Mouse (Mus musculus): ENCODE results near the gene Krt42. TPM values are rescaled to one million over a fixed set of nuclear protein-coding genes. Genes with fewer than 3 reads are reported as not detected.
A peak's percentile ranks its signal among the peaks of the same experiment; 100 is the strongest.

The Krt42 gene
- polyA plus RNA-seq, 1 experiment from 2014 or later, result not detected

GRCm38 (mm10) chr11:100277726-100278480 lies 8.2 kb upstream of the Krt42 start:
- Histone ChIP-seq H3K4me1 (no peaks in the 10 kb centered on the region), H3K27me3 (replicated peaks) (no peaks in the 10 kb centered on the region), H3K4me3 (no peak overlapping the region), H3K4me2 (no peak overlapping the region), H3K9me3 (replicated peaks) (no peaks in the 10 kb centered on the region), H3K36me3 (no peaks in the 10 kb centered on the region), H3K9ac (no peak overlapping the region), H3K27ac (no peak overlapping the region)
- 53% methylated on average over 15 of the region's 15 CpGs for WGBS (ENCODE audit: insufficient replicate concordance)
- ATAC-seq, result no peak

GRCm38 (mm10) chr11:100275466-100275865 lies 5.8 kb upstream of the Krt42 start:
- no peaks in the 10 kb centered on the region for H3K9me3 ChIP-seq (replicated peaks)
- H3K4me3 ChIP-seq, result no peak overlapping the region
- ATAC-seq, result no peak
- no peak overlapping the region for H3K9ac ChIP-seq
- H3K27me3 ChIP-seq (replicated peaks), result peaks cover 5% of the 10 kb centered on the region
- H3K4me2 ChIP-seq, result no peak overlapping the region
- no peaks in the 10 kb centered on the region for H3K36me3 ChIP-seq
- no peak overlapping the region for H3K27ac ChIP-seq
- no peaks in the 10 kb centered on the region for H3K4me1 ChIP-seq
- 50% methylated on average over 5 of the region's 5 CpGs for WGBS (ENCODE audit: insufficient replicate concordance)

GRCm38 (mm10) chr11:100274719-100275118 lies 5.0 kb upstream of the Krt42 start:
- Histone ChIP-seq H3K4me2 (no peak overlapping the region), H3K4me3 (no peak overlapping the region), H3K27ac (no peak overlapping the region), H3K9ac (no peak overlapping the region), H3K4me1 (no peaks in the 10 kb centered on the region), H3K36me3 (no peaks in the 10 kb centered on the region), H3K9me3 (replicated peaks) (no peaks in the 10 kb centered on the region), H3K27me3 (replicated peaks) (peaks cover 5% of the 10 kb centered on the region)
- WGBS (ENCODE audit: insufficient replicate concordance), result 62% methylated on average over 7 of the region's 7 CpGs
- no peak for ATAC-seq

- no peak for ATAC-seq
- Histone ChIP-seq H3K4me2 (no peak overlapping the region), H3K9me3 (replicated peaks) (no peaks in the 10 kb centered on the region), H3K36me3 (no peaks in the 10 kb centered on the region), H3K9ac (no peak overlapping the region), H3K4me3 (no peak overlapping the region), H3K27ac (no peak overlapping the region), H3K27me3 (replicated peaks) (peaks cover 5% of the 10 kb centered on the region), H3K4me1 (no peaks in the 10 kb centered on the region)
- whole genome bisulfite sequencing (ENCODE audit: insufficient replicate concordance), result 46% methylated on average over 1 of the region's 1 CpGs
Measured at GRCm38 (mm10) chr11:100271878-100272277, 2.2 kb upstream of the Krt42 start.

DNA sequence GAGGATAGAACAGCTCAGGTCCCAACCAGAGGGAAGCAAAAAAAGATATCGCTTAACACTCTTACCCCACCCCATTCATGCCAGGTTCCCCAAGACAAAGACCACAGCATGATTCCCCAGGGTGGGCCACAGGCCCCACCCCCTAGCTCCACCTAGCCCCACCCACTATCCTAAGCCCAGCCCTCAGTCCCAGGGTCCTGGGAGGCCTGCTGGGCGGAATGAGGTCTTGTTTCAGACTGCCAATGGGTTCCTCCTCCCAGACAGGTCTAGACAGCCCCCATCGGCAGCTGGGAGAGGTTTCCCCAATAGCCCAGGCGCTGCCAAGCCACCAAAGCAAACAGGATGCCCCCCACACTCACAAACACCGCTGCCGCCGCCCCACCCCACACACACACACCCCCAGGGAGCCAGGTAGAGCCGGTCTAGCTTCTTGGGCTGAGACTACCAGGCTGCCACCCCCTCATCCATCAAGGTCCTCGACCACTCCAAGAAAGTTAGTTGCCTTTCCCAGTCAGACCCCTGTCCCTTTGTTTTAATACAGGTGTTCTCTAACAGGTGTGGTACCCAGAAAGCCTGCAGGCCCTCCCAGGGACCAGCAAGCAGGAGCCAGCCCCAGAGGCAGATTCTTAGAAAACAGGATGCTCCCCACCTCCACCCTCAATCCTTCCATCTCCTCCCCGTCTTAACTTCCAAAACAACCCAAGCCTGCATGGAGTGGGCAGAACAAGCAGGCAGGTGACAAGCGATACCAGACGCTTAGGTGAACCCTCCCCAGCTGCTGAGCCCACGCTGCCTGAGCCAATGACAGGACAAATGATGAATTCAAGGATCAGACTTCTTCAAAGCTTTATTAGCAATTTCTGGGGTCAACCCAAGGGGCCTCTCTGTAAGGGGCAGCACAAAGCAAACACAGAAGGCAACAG lies 7.4 kb downstream of the Krt42 start:
- H3K9me3 ChIP-seq (replicated peaks), result no peaks in the 10 kb centered on the region
- H3K4me1 ChIP-seq, result no peaks in the 10 kb centered on the region
- H3K36me3 ChIP-seq, result no peaks in the 10 kb centered on the region
- no peak for ATAC-seq
- no peak overlapping the region for H3K27ac ChIP-seq
- peaks cover 3% of the 10 kb centered on the region; the same call in 1 of the 2 replicates for H3K27me3 ChIP-seq (replicated peaks)
- 16% methylated on average over 13 of the region's 13 CpGs for WGBS (ENCODE audit: insufficient replicate concordance)
- no peak overlapping the region for H3K4me2 ChIP-seq
- no peak overlapping the region for H3K4me3 ChIP-seq
- no peak overlapping the region for H3K9ac ChIP-seq

DNA sequence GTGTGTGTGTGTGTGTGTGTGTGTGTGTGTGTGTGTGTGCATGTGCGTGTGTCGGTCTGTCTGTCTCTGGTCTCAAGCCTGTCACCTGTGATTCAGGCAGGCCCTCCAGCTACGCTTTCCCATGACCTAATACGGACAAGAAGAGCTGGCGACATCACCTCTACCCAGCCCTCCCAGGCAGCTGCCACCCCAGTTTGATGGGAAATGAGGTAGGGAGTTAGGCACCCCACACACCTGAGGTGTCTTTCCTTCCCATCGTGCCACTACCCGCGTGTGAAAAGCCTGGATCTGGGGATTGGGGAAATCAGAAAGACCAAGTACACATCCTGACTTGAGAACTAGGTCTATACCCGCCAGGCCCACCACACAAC lies 8.5 kb downstream of the Krt42 start:
- no peak for ATAC-seq
- H3K9me3 ChIP-seq (replicated peaks), result no peaks in the 10 kb centered on the region
- no peak overlapping the region for H3K9ac ChIP-seq
- H3K4me3 ChIP-seq, result no peak overlapping the region
- H3K4me2 ChIP-seq, result no peak overlapping the region
- H3K27me3 ChIP-seq (replicated peaks), result peaks cover 3% of the 10 kb centered on the region; the same call in 1 of the 2 replicates
- 66% methylated on average over 9 of the region's 9 CpGs for WGBS (ENCODE audit: insufficient replicate concordance)
- H3K4me1 ChIP-seq, result no peaks in the 10 kb centered on the region
- H3K27ac ChIP-seq, result no peak overlapping the region
- no peaks in the 10 kb centered on the region for H3K36me3 ChIP-seq

GRCm38 (mm10) chr11:100260514-100261234 lies 9.0 kb downstream of the Krt42 start, which contains the start of gene Krt17:
Krt17 (minus strand) TSS chr11:100261029.
- H3K4me2 ChIP-seq, result no peak within 1 kb of the TSS
- H3K27ac ChIP-seq, result no peak within 1 kb of the TSS
- no peaks in the 10 kb centered on the region for H3K9me3 ChIP-seq (replicated peaks)
- H3K36me3 ChIP-seq, result no peaks in the 10 kb centered on the region
- no peak within 1 kb of the TSS for H3K9ac ChIP-seq
- H3K27me3 ChIP-seq (replicated peaks), result peaks cover 3% of the 10 kb centered on the region; the same call in 1 of the 2 replicates
- H3K4me1 ChIP-seq, result no peaks in the 10 kb centered on the region
- WGBS (ENCODE audit: insufficient replicate concordance), result 64% methylated on average over 21 of the region's 21 CpGs
- no peak for ATAC-seq
- H3K4me3 ChIP-seq, result no peak within 1 kb of the TSS

- no peaks in the 10 kb centered on the region for H3K36me3 ChIP-seq
- no peaks in the 10 kb centered on the region for H3K4me1 ChIP-seq
- no peak for ATAC-seq
- no peaks in the 10 kb centered on the region for H3K9me3 ChIP-seq (replicated peaks)
- 71% methylated on average over 9 of the region's 9 CpGs for WGBS (ENCODE audit: insufficient replicate concordance)
- no peak overlapping the region for H3K4me2 ChIP-seq
- H3K27ac ChIP-seq, result no peak overlapping the region
- no peak overlapping the region for H3K4me3 ChIP-seq
- no peak overlapping the region for H3K9ac ChIP-seq
- H3K27me3 ChIP-seq (replicated peaks), result peaks cover 3% of the 10 kb centered on the region; the same call in 1 of the 2 replicates
Measured at GRCm38 (mm10) chr11:100259079-100259478, 10.6 kb downstream of the Krt42 start.

- Histone ChIP-seq H3K4me3 (no peak overlapping the region), H3K9ac (no peak overlapping the region), H3K4me2 (no peak overlapping the region), H3K4me1 (no peaks in the 10 kb centered on the region), H3K36me3 (no peaks in the 10 kb centered on the region), H3K9me3 (replicated peaks) (no peaks in the 10 kb centered on the region), H3K27me3 (replicated peaks) (peaks cover 3% of the 10 kb centered on the region; the same call in 1 of the 2 replicates), H3K27ac (no peak overlapping the region)
- no peak for ATAC-seq
- 65% methylated on average over 1 of the region's 1 CpGs for WGBS (ENCODE audit: insufficient replicate concordance)
Measured at GRCm38 (mm10) chr11:100257967-100258366, 11.7 kb downstream of the Krt42 start.

DNA sequence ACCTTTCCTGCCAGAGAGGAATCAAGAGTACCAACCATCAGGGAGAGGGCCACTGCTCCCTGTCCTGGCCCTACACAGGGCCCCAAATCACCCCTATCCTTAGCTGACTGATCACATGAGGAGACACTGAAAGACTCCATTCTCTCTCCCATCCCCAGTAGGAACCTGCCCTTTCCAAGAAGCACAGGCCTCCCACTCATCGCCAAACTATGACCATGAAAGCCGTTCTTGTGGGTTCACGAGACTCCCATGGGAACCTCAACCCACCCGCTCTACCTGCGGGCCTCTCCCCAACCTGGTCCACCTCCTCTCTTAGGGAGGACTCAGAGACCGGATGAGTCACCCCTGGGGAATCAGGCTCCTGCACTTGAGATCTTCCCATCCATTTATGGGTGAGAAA lies 14.2 kb downstream of the Krt42 start:
- Histone ChIP-seq H3K4me2 (no peak overlapping the region), H3K9ac (no peak overlapping the region), H3K9me3 (replicated peaks) (no peaks in the 10 kb centered on the region), H3K4me1 (no peaks in the 10 kb centered on the region), H3K27me3 (replicated peaks) (no peaks in the 10 kb centered on the region), H3K36me3 (no peaks in the 10 kb centered on the region), H3K4me3 (no peak overlapping the region), H3K27ac (no peak overlapping the region)
- 82% methylated on average over 6 of the region's 6 CpGs for WGBS (ENCODE audit: insufficient replicate concordance)
- no peak for ATAC-seq

- Histone ChIP-seq H3K27ac (no peak overlapping the region), H3K4me1 (no peaks in the 10 kb centered on the region), H3K4me2 (no peak overlapping the region), H3K36me3 (no peaks in the 10 kb centered on the region), H3K27me3 (replicated peaks) (no peaks in the 10 kb centered on the region), H3K9ac (no peak overlapping the region), H3K4me3 (no peak overlapping the region), H3K9me3 (replicated peaks) (no peaks in the 10 kb centered on the region)
- WGBS (ENCODE audit: insufficient replicate concordance), result 44% methylated on average over 5 of the region's 5 CpGs
- peak; percentile 51; the same call in 1 of the 2 replicates for ATAC-seq
Measured at GRCm38 (mm10) chr11:100254360-100255090, 15.1 kb downstream of the Krt42 start.

All from liver, embryonic 12.5 days (tissue).